Mouse (Mus musculus) embryonic facial prominence, embryonic 12.5 days (tissue): Measurements from ENCODE around the gene BC030867. TPM values are rescaled to one million over a fixed set of nuclear protein-coding genes. Genes with fewer than 3 reads are reported as not detected.
"Not testable (repeated sequence)": the region's sequence is repeated elsewhere in the genome, so short reads cannot be mapped to it uniquely, and the experiment has no call there.

Experiments
- ATAC-seq: fragments of 200-750 bp; cut with Nextera tagmentation; 2 replicates; pipeline ENCODE4 v1.8.0; 2017; ENCODE audit not compliant: insufficient number of reproducible peaks, insufficient read depth, low FRiP score, low TSS enrichment
- H3K27ac ChIP-seq: fragments of 300-500 bp; sonication (generic); 2 replicates; pipeline ENCODE4 v1.5.1; 2016; ENCODE audit warnings: mild to moderate bottlenecking
- H3K27me3 ChIP-seq: fragments of 300-500 bp; sonication (generic); 2 replicates; pipeline ENCODE4 v1.6.1; 2016; ENCODE audit warnings: mild to moderate bottlenecking, moderate library complexity
- H3K36me3 ChIP-seq: fragments of 300-500 bp; sonication (generic); 2 replicates; pipeline ENCODE4 v1.6.1; 2016; ENCODE audit warnings: mild to moderate bottlenecking
- H3K4me1 ChIP-seq: fragments of 300-500 bp; sonication (generic); 2 replicates; pipeline ENCODE4 v1.6.1; 2016
- H3K4me2 ChIP-seq: fragments of 300-500 bp; sonication (generic); replicated peaks from 2 replicates; pipeline ENCODE4 v1.6.1; 2016; ENCODE audit warnings: mild to moderate bottlenecking, moderate library complexity
- H3K4me3 ChIP-seq: fragments of 300-500 bp; sonication (generic); 2 replicates; pipeline ENCODE4 v1.5.1; 2016; ENCODE audit warnings: mild to moderate bottlenecking
- H3K9ac ChIP-seq: fragments of 300-500 bp; sonication (generic); 2 replicates; pipeline ENCODE4 v1.6.1; 2016; ENCODE audit warnings: mild to moderate bottlenecking, moderate library complexity
- H3K9me3 ChIP-seq: fragments of 300-500 bp; sonication (generic); 2 replicates; pipeline ENCODE4 v1.6.1; 2016; ENCODE audit warnings: mild to moderate bottlenecking, moderate library complexity
- WGBS: fragments of 180-500 bp; shearing (Covaris S2); methylation state at CpG from one replicate; pipeline ENCODE4 v1.1.7; 2016; 5-methylcytosine and 5-hydroxymethylcytosine counted together
- polyA plus RNA-seq: library from polyadenylated mRNA; unstranded; fragments of >200 nt; fragmentation: Nextera tagmentation; extraction: Ambion mirVana; gene quantifications from 2 replicates; pipeline ENCODE4 v1.2.1, GENCODE M21; 2016

Gene BC030867
- polyA plus RNA-seq, 1 experiment from 2014 or later = 21.7 TPM

- WGBS = 90% methylated on average over 7 of the region's 7 CpGs
- no peak overlapping the region for H3K27ac ChIP-seq
- H3K4me3 ChIP-seq = no peak overlapping the region
- no peaks in the 10 kb centered on the region for H3K27me3 ChIP-seq
- no peak overlapping the region for H3K4me2 ChIP-seq
- no peak for ATAC-seq
- peaks cover 37% of the 10 kb centered on the region for H3K36me3 ChIP-seq
- no peak overlapping the region for H3K9ac ChIP-seq
- no peaks in the 10 kb centered on the region for H3K9me3 ChIP-seq
- peaks cover 8% of the 10 kb centered on the region; the same call in 1 of the 2 replicates for H3K4me1 ChIP-seq
These were observed 14.5 kb downstream of the BC030867 start for GRCm38 (mm10) chr11:102263211-102263610.

GRCm38 (mm10) chr11:102265816-102266215 is 17.1 kb downstream of the BC030867 start:
- Histone ChIP-seq H3K27me3 (no peaks in the 10 kb centered on the region), H3K36me3 (peaks cover 16% of the 10 kb centered on the region), H3K4me2 (no peak overlapping the region), H3K9me3 (no peaks in the 10 kb centered on the region), H3K4me3 (no peak overlapping the region), H3K4me1 (peaks cover 7% of the 10 kb centered on the region; the same call in 1 of the 2 replicates), H3K9ac (no peak overlapping the region), H3K27ac (no peak overlapping the region)
- ATAC-seq = no peak
- WGBS = 57% methylated on average over 14 of the region's 14 CpGs

GRCm38 (mm10) chr11:102266631-102267355 is 18.1 kb downstream of the BC030867 start:
- no peaks in the 10 kb centered on the region for H3K9me3 ChIP-seq
- no peak overlapping the region for H3K4me3 ChIP-seq
- H3K4me2 ChIP-seq = no peak overlapping the region
- no peak for ATAC-seq
- no peak overlapping the region for H3K27ac ChIP-seq
- H3K9ac ChIP-seq = no peak overlapping the region
- no peaks in the 10 kb centered on the region for H3K27me3 ChIP-seq
- H3K4me1 ChIP-seq = peaks cover 7% of the 10 kb centered on the region; the same call in 1 of the 2 replicates
- H3K36me3 ChIP-seq = peaks cover 15% of the 10 kb centered on the region
- WGBS = 89% methylated on average over 8 of the region's 8 CpGs

- Histone ChIP-seq H3K4me3 (no peak overlapping the region), H3K4me1 (peaks cover 7% of the 10 kb centered on the region; the same call in 1 of the 2 replicates), H3K27ac (no peak overlapping the region), H3K27me3 (no peaks in the 10 kb centered on the region), H3K9ac (no peak overlapping the region), H3K36me3 (peaks cover 9% of the 10 kb centered on the region; the same call in 1 of the 2 replicates), H3K9me3 (no peaks in the 10 kb centered on the region), H3K4me2 (no peak overlapping the region)
- 6% methylated on average over 11 of the region's 11 CpGs for WGBS
- ATAC-seq = no peak
These were observed 18.8 kb downstream of the BC030867 start for GRCm38 (mm10) chr11:102267480-102267879.

DNA sequence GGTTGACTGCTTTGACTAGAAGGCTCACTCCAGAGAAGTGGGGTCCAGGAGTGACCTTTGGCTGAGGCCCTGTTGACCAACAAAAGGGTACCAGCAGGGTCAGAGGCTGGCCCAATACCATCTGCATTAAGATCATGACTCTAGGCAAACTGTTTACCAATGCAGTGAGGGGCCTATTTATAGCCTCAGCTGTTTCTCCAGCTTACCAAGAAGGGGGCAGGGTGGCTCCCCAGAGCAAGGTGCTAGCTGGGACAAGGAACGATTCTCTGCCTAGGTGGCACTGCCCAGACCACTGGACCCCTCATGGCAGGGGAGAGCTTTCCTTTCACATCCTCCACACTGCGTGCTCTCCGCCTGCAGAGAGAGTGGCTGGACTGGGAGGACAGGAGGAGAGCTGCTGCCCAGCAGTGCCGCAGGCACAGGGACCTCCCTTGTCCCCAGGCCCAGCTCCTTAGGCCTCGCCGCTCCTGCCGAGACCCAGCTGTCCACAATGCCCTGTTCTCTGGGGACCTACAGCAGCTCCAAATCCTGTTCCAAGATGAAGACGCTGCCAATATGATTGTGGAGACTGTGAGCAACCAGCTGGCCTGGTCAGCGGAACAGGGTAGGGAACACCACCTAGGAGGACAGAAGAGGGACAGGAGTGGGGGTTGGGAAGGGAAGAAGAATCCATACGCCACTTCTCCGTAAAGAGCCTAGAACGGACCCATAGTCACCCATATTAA is 20.0 kb downstream of the BC030867 start, which contains the start of gene Asb16:
Gene Asb16 (plus strand): TSS at position 224 of the 725 bp plus-strand sequence.
- ATAC-seq = no peak
- Histone ChIP-seq H3K4me2 (no peak within 1 kb of the TSS), H3K27me3 (no peaks in the 10 kb centered on the region), H3K36me3 (0 out of 2 replicates have a peak, but pooled peaks cover 5% of the 10 kb centered on the region), H3K27ac (no peak within 1 kb of the TSS), H3K9ac (no peak within 1 kb of the TSS), H3K4me1 (peaks cover 7% of the 10 kb centered on the region; the same call in 1 of the 2 replicates), H3K9me3 (no peaks in the 10 kb centered on the region), H3K4me3 (no peak within 1 kb of the TSS)
- 88% methylated on average over 12 of the region's 12 CpGs for WGBS

- Histone ChIP-seq H3K9me3 (no peaks in the 10 kb centered on the region), H3K36me3 (no peaks in the 10 kb centered on the region)
These were observed 27.8 kb downstream of the BC030867 start for GRCm38 (mm10) chr11:102276411-102276915.

DNA sequence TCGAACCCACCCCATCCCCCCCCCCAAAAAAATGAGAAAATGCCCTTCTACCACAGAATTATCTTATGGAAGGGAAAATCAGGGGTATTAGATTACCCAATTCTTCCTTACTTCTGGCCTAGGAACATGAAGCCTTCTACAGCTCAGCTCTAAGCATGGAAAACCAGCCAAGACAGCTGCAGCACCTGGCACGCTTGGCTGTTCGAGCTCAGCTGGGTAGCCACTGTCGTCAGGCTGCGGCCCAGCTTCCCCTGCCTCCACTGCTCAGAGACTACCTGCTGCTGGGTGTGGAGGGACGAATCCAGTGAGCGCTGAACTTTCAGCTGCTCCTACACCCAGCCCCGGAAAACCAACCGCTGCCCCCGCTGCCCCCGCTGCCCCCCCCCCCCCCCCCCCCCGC is 29.1 kb downstream of the BC030867 start:
- Histone ChIP-seq H3K9ac (no peak overlapping the region), H3K27ac (no peak overlapping the region), H3K27me3 (peaks cover 8% of the 10 kb centered on the region; the same call in 1 of the 2 replicates), H3K4me2 (no peak overlapping the region), H3K36me3 (no peaks in the 10 kb centered on the region), H3K9me3 (no peaks in the 10 kb centered on the region), H3K4me1 (peaks cover 14% of the 10 kb centered on the region; the same call in 1 of the 2 replicates), H3K4me3 (no peak overlapping the region)
- WGBS = 50% methylated on average over 10 of the region's 12 CpGs
- no peak for ATAC-seq

More at GRCm38 (mm10) chr11:102276411-102276915, 27.8 kb downstream of the BC030867 start:
- peak; percentile 77 for ATAC-seq
- peaks cover 14% of the 10 kb centered on the region; the same call in 1 of the 2 replicates for H3K4me1 ChIP-seq
- peak overlapping the region; percentile 41 for H3K4me3 ChIP-seq
- peak overlapping the region; percentile 87 for H3K4me2 ChIP-seq
- WGBS = under 1% methylated on average over 33 of the region's 33 CpGs
- 0 out of 2 replicates have a peak overlapping the region, but pooled peaks have one; percentile 46 for H3K27ac ChIP-seq
- peaks cover 8% of the 10 kb centered on the region; the same call in 1 of the 2 replicates for H3K27me3 ChIP-seq
- H3K9ac ChIP-seq = peak overlapping the region; percentile 60

DNA sequence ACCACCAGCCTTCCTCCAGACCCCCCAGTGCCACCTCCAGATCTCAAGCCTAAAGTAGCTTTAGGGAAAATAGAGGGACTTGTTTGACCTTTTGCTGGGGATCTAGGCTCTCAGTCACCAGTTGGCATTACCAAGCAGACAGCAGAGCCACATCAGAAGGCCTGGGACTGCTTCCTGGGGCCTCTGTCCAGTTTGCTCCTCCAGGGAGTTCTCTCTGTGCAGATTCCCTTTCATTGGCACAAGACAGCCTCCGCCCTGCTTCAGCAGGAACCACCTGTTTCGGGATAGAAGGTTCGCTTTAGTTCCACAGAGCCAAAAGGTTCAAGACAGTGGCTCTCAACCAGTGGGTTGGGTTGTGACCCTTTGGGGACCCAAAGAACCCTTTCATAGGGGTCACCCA is 30.9 kb downstream of the BC030867 start:
- Histone ChIP-seq H3K9ac (no peak overlapping the region), H3K27me3 (peaks cover 8% of the 10 kb centered on the region; the same call in 1 of the 2 replicates), H3K36me3 (no peaks in the 10 kb centered on the region), H3K4me1 (peaks cover 14% of the 10 kb centered on the region; the same call in 1 of the 2 replicates), H3K4me2 (no peak overlapping the region), H3K9me3 (no peaks in the 10 kb centered on the region), H3K27ac (no peak overlapping the region), H3K4me3 (no peak overlapping the region)
- WGBS = 89% methylated on average over 3 of the region's 3 CpGs
- ATAC-seq = no peak

- WGBS = 84% methylated on average over 6 of the region's 6 CpGs
- H3K4me1 ChIP-seq = peaks cover 14% of the 10 kb centered on the region; the same call in 1 of the 2 replicates
- H3K36me3 ChIP-seq, ATAC-seq, H3K4me2 ChIP-seq, H3K4me3 ChIP-seq, H3K27me3 ChIP-seq, H3K9me3 ChIP-seq, H3K9ac ChIP-seq, H3K27ac ChIP-seq: not testable (repeated sequence)
These were observed 31.6 kb downstream of the BC030867 start for GRCm38 (mm10) chr11:102280267-102280666.

DNA sequence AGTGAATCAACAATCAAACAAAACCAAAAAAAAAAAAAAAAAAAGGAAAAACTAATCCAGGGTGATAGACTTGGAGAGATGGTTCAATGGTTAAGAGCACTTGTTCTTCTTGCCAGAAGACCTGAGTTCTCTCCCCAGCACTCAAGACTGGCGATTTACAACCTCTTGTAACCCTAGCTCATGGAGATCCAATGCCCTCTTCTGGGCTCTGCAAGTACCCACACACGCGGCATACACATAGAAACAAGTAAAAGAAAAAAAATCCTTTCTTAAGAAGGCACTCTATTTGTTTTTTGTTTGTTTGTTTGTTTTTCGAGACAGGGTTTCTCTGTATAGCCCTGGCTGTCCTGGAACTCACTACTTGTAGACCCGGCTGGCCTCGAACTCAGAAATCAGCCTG is 35.2 kb downstream of the BC030867 start:
- ATAC-seq = no peak
- 88% methylated on average over 6 of the region's 6 CpGs for WGBS
- peak overlapping the region; percentile 65 for H3K4me2 ChIP-seq
- H3K27ac ChIP-seq = peak overlapping the region; percentile 47; the same call in 1 of the 2 replicates
- H3K4me3 ChIP-seq = 0 out of 2 replicates have a peak overlapping the region, but pooled peaks have one; percentile 73
- H3K36me3 ChIP-seq = peaks cover 18% of the 10 kb centered on the region
- peaks cover 13% of the 10 kb centered on the region for H3K4me1 ChIP-seq
- H3K9me3 ChIP-seq = no peaks in the 10 kb centered on the region
- no peak overlapping the region for H3K9ac ChIP-seq
- H3K27me3 ChIP-seq = no peaks in the 10 kb centered on the region

DNA sequence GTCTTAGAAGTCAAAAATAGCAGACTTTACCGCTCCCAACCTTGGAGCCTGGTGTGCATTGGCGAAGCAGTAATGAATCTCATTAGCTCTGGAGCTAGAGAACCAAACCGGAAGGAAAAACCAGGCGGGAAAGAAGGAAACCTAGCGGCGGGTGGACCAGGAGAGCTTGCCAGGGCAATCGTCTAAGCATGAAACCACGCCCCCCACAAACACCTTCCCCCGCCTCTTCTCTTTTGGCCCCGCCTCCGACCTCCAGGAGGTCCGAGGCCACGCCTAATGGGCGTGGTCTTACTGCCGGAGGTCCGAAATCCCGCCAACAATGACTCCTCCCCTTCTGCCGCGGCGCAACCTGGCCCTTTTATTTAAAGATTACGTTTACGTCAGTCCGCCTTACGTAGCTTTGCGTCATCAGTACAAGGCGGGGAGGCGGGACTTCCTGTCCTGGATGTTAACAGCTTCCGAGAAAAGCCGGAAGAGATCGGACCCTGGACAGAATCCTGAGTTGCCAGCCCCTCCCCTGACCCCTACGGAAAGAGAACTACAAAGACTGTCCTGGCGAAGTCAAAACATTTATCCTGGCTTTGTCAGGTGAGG is 35.9 kb downstream of the BC030867 start, which contains the start of gene Tmub2:
Gene Tmub2 (plus strand): TSS at position 431 of the 594 bp plus-strand sequence.
- Histone ChIP-seq H3K9ac (peak within 1 kb of the TSS; percentile 76), H3K27me3 (no peaks in the 10 kb centered on the region), H3K4me1 (peaks cover 13% of the 10 kb centered on the region), H3K36me3 (peaks cover 25% of the 10 kb centered on the region), H3K4me2 (peak within 1 kb of the TSS; percentile 65), H3K9me3 (no peaks in the 10 kb centered on the region), H3K27ac (peak within 1 kb of the TSS; percentile 47), H3K4me3 (peak within 1 kb of the TSS; percentile 73)
- under 1% methylated on average over 32 of the region's 32 CpGs for WGBS
- peak; percentile 72 for ATAC-seq
